Mouse (Mus musculus): ENCODE results near the gene Nono.

Gene Nono

GRCm38 (mm10) chrX:101481604-101482350, 52.7 kb downstream of the Nono start:
- DNase-seq (ENCODE audit: low spot score in 2 of 2) = no peak

DNA sequence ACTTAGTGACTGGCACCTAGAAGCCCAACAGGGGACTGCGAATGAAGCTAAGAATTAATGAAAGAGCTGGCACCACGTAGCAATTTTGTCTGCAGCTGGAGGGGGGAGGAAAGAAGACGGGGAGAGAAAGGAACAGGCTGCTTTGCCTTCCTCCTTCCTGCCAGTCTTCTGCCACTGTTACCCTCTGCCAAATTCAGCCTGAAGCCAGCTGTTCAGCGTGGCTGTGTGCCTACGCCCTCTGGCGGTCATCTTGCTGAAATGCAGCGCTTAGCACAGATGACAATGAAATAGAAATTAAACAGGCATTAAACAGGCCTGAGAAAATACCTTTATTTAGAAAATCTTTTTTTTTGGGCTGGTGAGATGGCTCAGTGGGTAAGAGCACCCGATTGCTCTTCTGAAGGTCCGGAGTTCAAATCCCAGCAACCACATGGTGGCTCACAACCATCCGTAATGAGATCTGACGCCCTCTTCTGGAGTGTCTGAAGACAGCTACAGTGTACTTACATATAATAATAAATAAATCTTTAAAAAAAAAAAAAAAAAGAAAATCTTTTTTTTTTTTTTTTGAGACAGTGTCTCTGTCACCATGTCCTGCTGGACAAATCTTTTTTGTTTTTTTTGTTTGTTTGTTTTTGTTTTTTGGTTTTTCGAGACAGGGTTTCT, 57.5 kb downstream of the Nono start:
- peak in 1 of 2 experiments; percentile 9 for DNase-seq (ENCODE audit: low spot score in 2 of 2)
